Mouse (Mus musculus) gastrocnemius, postnatal 4 days (tissue): ENCODE measurements around the gene Yme1l1. TPM values are rescaled to one million over a fixed set of nuclear protein-coding genes. Genes with fewer than 3 reads are reported as not detected.

Source experiments
- DNase-seq, 2 experiments: peaks; one replicate each; pipeline ENCODE4 v3.0.0; 2021 to 2022; ENCODE audit warnings: low spot score in 2 of 2, mixed read lengths in 2 of 2
- long read RNA-seq, 2 experiments: library from polyadenylated mRNA; stranded (forward); transcript quantifications; one replicate each; pipeline ENCODE4 v2.0.0; 2021
- total RNA-seq, 2 experiments: library from RNA; stranded (reverse); gene quantifications; 2 replicates each; pipeline ENCODE4 v1.2.3; 2021

Yme1l1 gene
- total RNA-seq, result 10 to 100 TPM; 81.9 to 92.3 TPM
- long read RNA-seq, experiment 1, full-length matches to known transcripts, result 53 of 62 reads
- long read RNA-seq, experiment 1, partial matches to known transcripts, result 2 of 62 reads
- long read RNA-seq, experiment 1, other reads (novel, unspliced or antisense), result 7 of 62 reads
- long read RNA-seq, experiment 2, full-length matches to known transcripts, result 48 of 59 reads
- long read RNA-seq, experiment 2, partial matches to known transcripts, result 4 of 59 reads
- long read RNA-seq, experiment 2, other reads (novel, unspliced or antisense), result 7 of 59 reads

DNA sequence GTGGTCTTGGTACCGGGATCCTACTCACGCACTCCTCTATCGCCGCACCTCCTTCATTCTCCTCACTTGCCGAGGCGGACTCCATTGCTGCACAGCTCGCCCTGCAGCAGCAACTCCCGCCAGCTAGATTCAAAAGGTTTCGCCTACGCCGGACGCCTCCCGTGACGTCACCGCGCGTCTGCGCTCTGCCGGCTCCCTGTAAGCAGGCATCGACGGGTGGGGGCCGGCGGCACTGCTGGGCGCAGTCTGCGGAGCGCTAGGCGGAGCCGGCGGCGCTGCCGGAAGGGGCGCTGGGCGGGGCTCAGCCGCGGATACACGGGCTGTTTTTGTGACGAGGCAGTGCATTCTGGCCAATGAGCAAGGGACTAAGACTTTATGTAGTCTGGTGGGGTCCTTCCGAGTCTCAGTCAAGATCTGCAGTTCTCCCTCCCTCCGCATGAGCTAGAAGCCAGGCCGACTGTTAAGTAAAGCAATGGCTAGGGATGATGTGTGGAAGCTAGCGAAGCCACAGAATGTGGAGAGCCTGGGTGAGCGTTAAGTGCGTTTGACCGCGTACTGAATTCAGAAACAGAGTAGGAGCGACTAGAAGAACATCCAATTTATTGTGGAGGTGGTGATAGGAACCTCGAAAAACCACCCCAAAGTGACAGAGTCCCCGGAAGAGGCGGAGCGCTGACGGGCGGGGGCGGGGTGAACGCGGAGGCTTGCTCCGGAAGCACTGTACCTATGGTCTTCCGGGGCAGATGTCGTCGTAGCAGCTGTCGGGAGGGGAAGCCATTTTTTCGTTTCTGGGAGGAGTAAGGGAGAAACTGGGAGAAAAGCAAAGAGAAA is at the start of gene Yme1l1, which contains the start of gene Mastl:
Gene Yme1l1, plus strand, starts transcription at position 593 of the 831 bp plus-strand sequence.
Gene Mastl, minus strand, starts transcription at position 248 of the 831 bp plus-strand sequence.
- peak; percentile 96 to 98 for DNase-seq

DNA sequence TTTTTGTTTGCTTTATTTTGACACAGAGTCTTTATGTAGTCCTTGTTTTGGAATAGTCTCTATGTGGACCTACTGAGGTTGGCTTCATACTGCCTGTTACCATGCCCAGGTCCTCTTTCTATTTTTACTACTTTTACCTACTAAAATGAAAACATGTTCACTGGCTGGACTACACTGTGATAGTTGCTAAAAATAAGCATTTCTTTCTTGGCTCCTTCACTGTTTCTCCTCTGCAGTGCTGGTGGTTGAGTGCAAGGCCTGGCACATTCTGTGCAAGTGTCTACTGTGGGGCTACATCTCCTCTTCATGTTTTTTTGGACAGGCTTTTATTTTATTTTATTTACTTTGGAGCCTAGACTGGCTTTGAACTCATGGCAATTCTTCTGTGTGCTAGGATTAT is 36.6 kb upstream of the Yme1l1 start:
- no peak for DNase-seq

DNA sequence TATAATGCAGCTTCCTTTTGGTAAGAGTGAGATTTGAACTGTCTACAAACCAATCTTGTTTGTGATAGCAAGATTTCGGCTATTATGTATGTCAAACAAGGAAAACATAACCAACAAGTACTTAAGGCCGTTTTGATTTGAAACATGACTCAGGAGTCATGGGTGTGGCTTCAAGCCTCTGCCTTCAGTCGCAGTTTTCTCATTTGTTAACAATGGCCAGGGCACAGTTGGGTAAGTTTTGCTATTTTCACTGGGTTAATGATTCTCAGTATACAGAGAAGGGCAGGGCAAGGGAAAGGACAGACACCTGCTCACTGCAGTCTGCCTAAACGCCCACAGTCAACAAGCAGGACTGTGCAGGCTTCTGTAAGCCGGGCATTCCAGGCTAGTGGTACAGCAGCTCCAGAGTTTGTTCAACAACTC is 959 bp upstream of the Yme1l1 start:
- no peak for DNase-seq

DNA sequence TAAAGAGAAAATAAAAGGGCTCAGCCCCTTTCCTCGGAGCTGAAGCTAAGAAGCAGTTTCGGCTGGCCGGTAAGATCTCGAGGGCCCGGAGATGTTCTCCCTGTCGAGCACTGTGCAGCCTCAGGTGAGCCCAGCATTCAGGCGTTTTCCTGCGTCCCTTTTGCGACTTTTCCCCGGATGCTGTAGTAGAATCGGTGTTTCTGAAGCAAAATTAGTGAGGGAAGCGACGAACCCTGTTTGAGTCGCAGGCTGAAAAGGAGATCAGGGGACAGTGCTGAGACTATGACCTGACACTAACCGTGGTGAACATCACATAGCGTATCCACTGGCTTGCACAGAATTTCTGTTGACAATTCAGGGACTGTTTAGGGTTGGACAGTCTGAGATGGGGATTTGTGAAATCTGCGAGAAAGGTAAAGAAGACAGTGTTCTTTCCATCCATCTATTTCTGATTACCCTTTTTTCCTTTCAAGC is 476 bp downstream of the Yme1l1 start:
- DNase-seq, result no peak

DNA sequence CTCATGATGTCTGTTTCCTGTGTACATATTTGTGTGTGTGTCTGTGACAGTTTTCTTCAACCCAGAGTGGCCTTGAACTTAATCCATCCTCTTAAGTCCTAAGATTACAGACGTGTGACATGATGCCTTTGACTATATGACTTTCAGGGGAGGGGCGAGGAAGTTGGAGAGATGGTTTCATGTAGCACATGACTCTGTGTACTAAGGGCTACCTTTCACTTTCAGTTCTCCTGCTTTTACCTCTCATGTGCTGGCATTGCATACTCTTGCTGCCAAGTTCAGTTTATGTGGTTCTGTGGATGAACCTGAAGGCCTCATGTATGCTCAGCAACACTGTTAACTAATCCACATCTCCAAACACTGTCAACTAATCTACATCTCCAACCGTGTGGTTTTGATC is 16.1 kb downstream of the Yme1l1 start:
- DNase-seq, result no peak

DNA sequence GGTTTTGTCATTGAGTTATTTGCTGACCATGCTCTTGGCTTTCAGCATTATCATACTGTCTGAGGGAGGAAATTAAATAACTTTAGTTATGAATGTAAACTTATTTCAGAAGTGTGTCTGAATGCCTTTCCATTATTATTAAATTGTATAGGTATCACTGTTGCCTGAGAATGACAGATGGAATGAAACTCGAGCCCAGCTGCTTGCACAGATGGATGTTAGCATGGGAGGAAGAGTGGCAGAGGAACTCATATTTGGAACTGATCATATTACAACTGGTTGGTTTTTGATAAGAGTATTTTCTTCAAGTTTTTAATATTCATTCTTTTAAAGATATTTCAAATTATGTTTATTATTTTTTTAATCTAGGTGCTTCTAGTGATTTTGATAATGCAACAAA is 38.2 kb downstream of the Yme1l1 start:
- no peak for DNase-seq

DNA sequence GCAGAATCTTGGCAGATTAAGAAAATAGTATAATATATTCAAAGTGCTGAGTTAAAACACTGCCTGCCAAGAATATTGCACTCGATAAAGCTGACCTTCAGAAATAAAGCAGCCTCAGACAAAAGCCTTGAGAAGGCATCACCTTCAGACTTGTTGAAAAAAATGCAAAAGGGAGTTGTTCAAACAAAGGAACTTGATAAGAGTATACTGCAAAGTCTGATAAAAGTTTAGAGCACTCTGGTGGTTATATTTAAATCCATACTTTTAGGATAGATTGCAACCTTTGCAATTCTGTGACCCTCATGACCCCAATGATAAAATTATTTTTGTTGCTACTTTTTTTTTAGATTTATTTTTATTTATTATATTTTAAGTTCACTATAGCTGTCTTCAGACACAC is 44.9 kb downstream of the Yme1l1 start:
- DNase-seq, result no peak

DNA sequence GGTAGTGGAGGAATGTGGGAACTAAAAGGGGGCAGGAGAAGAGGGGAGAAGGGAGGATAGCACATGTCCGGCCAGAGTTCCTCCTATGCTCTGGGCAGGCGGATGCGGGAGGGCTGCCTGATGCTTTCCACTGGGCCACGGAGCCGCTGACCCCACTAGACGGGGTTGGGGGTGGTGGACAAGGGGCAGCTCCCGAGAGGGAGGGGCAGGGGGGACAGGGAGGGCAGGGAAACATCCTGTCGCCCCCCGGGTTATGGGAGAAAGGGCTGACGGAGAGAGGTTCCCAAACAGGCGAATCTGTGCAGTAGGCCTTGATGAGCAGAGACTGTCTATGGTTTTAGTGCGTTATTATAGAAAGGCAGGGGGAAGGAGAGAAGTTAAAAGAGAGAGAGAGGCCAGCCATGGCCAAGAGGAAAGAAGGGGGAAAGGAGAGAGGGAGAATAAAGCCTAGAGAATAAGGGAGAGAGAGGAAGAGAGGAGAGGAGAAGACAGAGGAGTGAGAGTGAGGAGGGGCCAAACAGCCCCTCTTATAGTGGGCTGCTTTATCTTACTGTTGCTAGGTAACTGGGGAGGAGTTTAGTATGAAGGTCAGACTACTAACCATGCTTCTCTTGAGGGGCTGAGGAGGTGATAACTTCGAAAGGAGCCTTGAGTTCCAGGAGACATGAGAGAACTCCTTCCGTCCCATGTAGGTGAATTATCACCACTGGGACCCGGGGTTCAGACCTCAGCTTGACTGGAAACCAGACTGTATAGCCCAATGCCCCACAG is 46.9 kb downstream of the Yme1l1 start:
- DNase-seq, result no peak

DNA sequence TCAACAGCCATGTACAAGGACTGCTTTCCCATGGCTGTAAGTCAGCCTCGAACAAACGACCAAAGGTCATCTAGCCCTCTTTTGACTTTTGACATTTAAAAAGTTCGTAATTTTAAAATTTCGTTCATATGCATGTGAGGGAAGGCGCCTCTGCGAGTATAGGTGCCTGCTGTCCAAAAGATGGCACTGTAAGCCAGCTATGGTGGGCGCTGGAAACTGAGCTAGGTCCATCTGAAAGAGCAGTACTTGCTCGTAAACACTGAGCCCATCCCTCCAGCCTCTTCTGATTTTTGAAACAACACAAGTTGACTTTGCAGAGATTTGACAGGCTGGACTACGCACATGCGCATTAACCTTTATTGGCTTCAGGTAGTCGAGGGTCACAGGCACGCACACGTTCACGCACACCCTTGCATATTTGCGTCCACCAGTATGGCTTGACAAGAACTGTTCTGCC is 50.9 kb downstream of the Yme1l1 start, which contains the start of gene 4931423N10Rik:
Gene 4931423N10Rik, plus strand, starts transcription at position 407 of the 457 bp plus-strand sequence.
- no peak for DNase-seq

DNA sequence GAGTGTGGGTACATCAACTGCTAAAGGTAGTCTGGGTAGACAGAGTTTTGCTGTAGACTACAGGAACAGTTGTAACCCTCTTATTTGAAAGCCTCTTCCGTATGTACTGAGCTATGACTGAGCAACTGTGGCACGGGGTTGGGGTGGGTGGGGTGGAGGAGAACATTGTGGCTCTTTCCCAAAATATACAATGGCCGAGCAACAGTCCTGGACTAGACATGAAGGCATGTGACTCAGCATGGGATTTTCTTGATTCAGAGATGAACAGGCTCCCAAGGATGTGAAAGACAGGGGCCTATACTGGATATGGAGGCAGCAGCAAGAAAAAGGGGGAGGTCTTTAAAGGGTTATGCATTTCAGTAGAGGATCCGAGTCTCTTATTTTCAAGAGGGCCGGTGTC is 57.5 kb downstream of the Yme1l1 start:
- no peak for DNase-seq

DNA sequence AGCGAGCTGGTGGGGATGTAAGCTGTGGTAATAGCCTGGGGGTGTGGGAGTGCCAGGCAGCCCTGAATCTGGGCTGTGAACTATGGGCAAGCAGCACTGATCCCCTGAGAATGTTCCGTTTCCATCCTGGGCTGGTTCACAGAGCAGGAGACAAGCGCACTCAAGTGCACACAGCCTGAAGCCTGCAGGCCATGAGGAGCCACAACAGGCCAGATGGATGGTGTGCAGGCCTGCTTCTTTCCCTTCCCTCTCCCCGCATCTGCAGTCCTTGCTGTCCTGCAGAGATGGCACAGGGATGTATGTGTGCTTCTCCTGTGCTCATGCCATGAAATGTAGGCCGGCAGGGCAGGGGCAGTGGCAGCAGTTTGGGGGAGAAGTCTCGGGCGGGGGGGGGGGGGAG is 69.0 kb downstream of the Yme1l1 start:
- no peak for DNase-seq

DNA sequence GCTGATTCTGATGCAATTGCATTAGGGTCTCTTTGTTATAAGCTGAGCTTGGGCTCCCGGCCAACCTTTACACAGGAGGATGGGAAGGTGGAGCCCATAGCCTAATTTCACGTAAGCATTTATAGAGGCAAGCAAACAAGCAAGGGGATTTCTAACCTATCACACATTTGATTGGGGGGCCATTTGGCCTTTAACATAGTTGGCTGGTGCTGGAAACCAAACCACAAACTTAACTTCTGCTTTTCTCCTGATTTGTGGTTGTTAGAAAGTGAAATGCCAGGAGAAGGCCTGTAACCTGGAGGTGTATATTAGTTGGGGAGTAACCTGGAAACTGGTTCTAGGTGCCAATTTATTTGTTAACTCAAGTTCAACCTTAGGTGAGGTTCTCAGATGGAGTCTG is 72.3 kb downstream of the Yme1l1 start:
- DNase-seq, result no peak

DNA sequence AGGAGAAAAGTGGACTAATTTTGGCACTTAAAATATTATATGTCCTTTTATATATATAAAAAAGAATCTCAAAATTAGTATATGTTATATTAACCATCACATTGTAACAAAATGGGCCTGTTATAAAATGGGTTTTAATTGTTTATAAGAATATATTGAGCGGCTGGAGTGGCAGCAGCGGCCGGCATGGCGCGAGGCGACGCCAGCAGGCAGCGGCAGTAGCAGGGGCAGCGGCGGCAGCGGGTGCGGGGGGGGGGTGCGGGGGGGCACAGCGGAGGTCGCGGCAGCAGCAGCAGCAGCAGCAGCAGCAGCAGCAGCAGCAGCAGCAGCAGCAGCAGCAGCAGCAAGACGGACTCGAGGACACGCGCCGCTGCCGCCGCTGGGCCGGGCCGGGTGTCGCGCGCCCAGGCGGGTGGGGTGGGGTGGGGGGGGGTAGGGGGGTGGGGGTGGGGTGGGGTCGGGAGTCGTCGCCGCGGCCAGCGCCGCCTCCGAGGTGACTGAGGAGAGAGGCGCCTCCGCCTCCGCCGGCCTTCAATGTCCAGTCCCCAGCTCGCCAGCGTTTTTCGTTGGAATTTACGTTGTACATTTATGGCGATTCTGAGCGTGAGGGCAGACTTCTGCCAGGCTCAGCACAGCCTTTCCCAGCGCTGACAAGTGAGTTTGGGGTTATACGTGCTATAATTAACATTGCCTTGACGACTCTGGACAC is 78.0 kb downstream of the Yme1l1 start:
- no peak for DNase-seq

Other genes starting within 250 kb of the Yme1l1 start
- gene Abi1, start 116.1 kb upstream of the Yme1l1 start, total RNA-seq, result 10 to 100 TPM; 46.1 to 47.3 TPM
- gene Acbd5, start 88.2 kb upstream of the Yme1l1 start, total RNA-seq, result 10 to 100 TPM; 31.9 to 36.9 TPM
- 1 to 10 TPM; 5.8 to 6.5 TPM for gene Mastl, start 345 bp upstream of the Yme1l1 start, total RNA-seq
- gene 4931423N10Rik, start 51.1 kb downstream of the Yme1l1 start, total RNA-seq, result not detected
- gene Nxph2, start 164.9 kb downstream of the Yme1l1 start, total RNA-seq, result not detected